Mouse (Mus musculus) gonadal fat pad, adult 2 months (tissue): ENCODE measurements around the gene Fbxo22. TPM values are rescaled to one million over a fixed set of nuclear protein-coding genes. Genes with fewer than 3 reads are reported as not detected.
"Not testable (repeated sequence)": the region's sequence is repeated elsewhere in the genome, so short reads cannot be mapped to it uniquely, and the experiment has no call there.

Source experiments
- DNase-seq: peaks from one replicate; pipeline ENCODE4 v3.0.0-alpha.2; 2012; ENCODE audit warnings: low read depth
- polyA plus RNA-seq: library from polyadenylated mRNA; depleted of rRNA; stranded (reverse); fragments of >200 nt; gene quantifications from 2 replicates; pipeline ENCODE4 v1.2.3, GENCODE M21; 2012

The Fbxo22 gene
- polyA plus RNA-seq, 1 experiment: 20.2 TPM

- DNase-seq: no peak
These were observed 27.8 kb downstream of the Fbxo22 start for GRCm38 (mm10) chr9:55236235-55237165.

GRCm38 (mm10) chr9:55240852-55241251 is 32.1 kb downstream of the Fbxo22 start:
- DNase-seq: no peak

GRCm38 (mm10) chr9:55241863-55242685 is 33.3 kb downstream of the Fbxo22 start:
- no peak for DNase-seq

- no peak for DNase-seq
These were observed 34.6 kb downstream of the Fbxo22 start for GRCm38 (mm10) chr9:55243280-55243679.

GRCm38 (mm10) chr9:55244079-55244478 is 35.4 kb downstream of the Fbxo22 start:
- no peak for DNase-seq

GRCm38 (mm10) chr9:55245057-55245750 is 36.5 kb downstream of the Fbxo22 start:
- DNase-seq: not testable (repeated sequence)

- DNase-seq: no peak
These were observed 37.7 kb downstream of the Fbxo22 start for GRCm38 (mm10) chr9:55246440-55246839.

GRCm38 (mm10) chr9:55246918-55247317 is 38.2 kb downstream of the Fbxo22 start:
- DNase-seq: peak; percentile 71

GRCm38 (mm10) chr9:55248465-55248864 is 39.7 kb downstream of the Fbxo22 start:
- DNase-seq: no peak

GRCm38 (mm10) chr9:55250595-55251247 is 42.0 kb downstream of the Fbxo22 start:
- no peak for DNase-seq

GRCm38 (mm10) chr9:55252097-55252496 is 43.4 kb downstream of the Fbxo22 start:
- DNase-seq: not testable (repeated sequence)

GRCm38 (mm10) chr9:55253849-55254248 is 45.1 kb downstream of the Fbxo22 start:
- DNase-seq: no peak

GRCm38 (mm10) chr9:55255056-55255455 is 46.3 kb downstream of the Fbxo22 start:
- DNase-seq: no peak

- peak; percentile 93 for DNase-seq
These were observed 46.9 kb downstream of the Fbxo22 start for GRCm38 (mm10) chr9:55255604-55256003.

GRCm38 (mm10) chr9:55257105-55257504 is 48.4 kb downstream of the Fbxo22 start:
- no peak for DNase-seq

- DNase-seq: no peak
These were observed 51.0 kb downstream of the Fbxo22 start for GRCm38 (mm10) chr9:55259741-55260140.

GRCm38 (mm10) chr9:55264356-55265302 is 55.9 kb downstream of the Fbxo22 start:
- peak; percentile 88 for DNase-seq

GRCm38 (mm10) chr9:55271960-55272560 is 63.3 kb downstream of the Fbxo22 start:
- DNase-seq: no peak

- DNase-seq: no peak
These were observed 65.2 kb downstream of the Fbxo22 start for GRCm38 (mm10) chr9:55273906-55274305.
